Mouse (Mus musculus) lung, adult 18-20 months (tissue): Measurements from ENCODE around the gene Mctp2.

ENCODE experiments used
- DNase-seq, 2 experiments: peaks; one replicate each; pipeline ENCODE4 v3.0.0; 2022; ENCODE audit warnings: mixed read lengths in 2 of 2

Gene Mctp2

DNA sequence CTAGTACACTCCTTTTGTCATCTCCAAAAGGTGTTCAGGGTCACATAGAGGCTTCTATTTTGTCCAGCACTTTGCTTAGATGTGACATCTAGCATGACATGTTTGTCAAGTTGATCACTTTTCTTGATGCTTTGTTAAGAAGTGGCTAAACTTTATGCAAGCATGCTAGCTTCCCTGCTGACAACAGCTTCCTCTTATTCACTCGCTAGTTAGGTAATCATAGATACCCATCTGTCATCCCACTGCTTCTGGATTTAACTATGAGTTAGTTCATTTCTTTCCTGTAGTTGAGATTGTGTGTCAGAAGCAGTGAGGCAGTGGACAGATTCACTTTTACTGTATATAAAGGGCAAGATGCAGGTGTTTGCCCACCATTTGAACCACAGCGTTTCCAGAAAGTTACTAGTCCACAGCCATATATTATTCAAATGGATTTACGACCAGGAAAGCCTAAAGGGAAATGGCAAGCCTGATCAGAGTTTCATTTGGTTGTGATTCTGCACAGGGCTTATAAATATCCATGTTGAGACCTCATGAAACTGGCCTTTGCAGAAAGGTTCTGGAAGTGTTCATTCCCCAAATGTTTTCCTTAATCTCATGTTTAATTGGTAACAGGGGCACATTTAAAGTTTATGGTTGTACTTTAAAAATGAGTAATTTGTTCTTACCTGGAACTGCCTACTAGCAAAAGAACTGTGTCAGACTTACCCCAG is 216.8 kb downstream of the Mctp2 start:
- DNase-seq, result no peak

DNA sequence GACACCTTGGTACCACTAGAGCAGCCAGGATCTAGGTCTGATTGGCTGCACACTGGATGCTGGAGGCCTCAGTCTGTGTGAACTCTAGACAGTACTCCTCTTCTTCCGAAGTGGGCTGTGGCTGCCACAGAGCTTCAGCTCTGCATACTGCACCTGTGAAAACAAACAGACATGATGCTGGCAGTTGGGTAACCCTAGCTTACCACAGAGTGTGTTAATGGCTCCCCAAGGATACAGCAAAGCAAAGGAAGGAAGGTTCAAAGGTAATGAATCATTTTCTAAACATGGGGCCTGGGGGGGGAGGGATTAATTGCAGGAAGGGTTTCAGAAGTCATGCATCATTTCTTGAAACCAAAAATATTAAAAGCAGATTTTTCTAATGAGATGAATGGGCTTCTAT is 225.7 kb downstream of the Mctp2 start:
- no peak for DNase-seq

DNA sequence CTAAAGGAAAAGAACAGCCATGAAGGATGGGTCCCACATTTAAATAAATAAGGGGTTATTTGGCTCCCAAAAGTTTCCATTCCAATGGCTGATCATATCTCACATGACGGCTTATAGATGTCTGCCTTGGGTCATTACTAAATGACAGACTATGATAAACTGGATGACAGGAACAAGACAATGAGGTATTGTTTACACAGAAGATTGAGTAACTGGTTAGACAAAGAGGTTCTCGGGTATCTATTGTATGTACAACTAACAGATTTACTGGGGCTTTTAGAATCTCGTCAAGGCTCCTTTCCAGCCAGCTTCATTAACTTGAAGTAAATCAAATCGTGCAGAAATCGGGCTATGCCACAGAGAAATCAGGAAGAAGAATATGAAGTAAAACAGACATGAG is 227.5 kb downstream of the Mctp2 start:
- no peak for DNase-seq

DNA sequence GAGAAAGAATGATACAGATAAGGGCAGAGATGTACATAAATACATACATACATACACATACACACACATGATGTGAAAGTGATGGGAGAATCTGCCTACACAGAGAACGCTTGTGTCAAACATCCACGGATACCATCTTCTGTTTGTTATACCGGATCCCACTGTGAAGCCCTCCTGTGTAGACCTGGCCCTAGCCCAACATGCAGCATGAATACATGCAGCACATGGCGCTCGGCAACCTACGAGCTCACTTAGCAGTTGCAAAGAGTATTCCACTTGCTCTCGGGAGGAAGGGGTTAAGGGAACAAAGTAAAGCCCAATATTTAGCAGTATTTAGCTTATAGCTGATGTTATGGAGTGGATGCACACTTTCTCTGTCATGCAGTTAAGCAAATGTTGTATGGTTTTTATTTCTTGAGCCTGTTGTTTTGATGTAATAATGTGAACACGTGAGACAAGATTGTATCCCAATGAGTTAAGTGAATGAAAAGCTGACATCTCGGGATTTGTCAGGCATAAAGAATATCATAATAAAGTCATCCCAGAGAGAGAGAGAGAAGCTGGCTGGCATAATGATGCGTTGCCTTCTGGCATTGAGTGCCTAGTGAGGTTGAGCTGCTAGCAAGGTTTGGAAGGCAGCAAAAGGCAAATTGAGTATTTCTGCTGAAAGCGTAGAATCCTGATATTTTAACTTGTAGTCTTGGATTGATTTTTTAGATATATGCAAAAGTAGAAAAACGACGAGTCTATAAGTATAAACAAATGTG is 234.8 kb downstream of the Mctp2 start:
- no peak for DNase-seq

DNA sequence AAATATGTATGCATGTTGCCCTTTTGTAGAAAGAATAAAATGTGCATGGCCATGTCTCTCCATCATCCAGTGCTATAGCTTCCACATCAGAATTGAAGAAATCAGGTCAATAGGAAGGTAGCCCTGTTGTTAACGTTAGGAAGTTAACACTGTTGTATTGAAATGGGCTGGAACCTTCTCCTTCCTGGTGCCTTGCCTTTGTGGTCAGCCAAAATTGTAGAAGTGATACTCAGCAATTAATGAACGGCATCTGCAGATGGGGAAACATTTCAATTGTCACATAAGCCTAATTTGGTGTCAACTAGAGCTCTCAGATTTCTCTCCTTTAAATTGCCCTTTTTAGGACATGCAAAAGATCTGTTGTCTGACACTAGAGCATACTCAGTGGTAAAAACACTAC is 238.0 kb downstream of the Mctp2 start:
- DNase-seq, result no peak

DNA sequence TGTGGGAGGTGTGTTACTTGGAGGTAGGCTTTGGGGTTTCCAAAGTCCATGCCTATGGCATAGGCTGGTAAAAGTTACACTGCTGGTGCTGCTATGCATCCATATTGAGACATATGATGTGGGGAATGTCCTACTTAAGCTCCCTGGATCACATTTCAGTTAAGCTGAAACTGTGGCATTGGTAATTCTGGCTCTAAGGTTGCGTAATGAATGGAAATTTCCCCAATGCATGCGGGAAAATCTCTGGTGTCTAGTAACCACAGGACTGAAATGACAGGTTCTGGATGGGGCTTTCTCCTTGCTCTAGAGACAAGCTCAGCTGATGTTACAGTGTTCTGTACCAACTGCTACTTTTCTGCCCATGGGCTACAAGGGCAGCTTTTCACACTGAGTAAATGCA is 240.1 kb downstream of the Mctp2 start:
- DNase-seq, result no peak

DNA sequence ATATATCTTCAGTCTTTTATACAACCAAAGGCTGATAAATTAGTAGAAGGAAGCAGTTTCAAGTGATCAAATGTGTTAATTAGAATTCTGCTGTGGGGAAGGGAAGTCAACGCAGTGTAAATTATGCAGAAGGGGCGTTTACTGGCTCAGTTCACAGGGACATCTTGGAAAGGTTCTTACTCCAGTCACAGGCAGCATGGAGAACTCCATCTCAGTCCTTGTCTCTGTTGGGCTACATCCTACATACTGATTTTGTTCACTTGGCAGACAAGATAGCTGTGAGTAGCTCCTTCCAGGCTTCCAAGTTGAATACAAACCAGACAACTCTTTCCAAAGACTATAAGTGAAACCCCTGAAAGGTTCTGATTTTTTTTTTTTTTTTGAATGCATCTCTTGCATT is 254.6 kb downstream of the Mctp2 start:
- DNase-seq, result no peak

DNA sequence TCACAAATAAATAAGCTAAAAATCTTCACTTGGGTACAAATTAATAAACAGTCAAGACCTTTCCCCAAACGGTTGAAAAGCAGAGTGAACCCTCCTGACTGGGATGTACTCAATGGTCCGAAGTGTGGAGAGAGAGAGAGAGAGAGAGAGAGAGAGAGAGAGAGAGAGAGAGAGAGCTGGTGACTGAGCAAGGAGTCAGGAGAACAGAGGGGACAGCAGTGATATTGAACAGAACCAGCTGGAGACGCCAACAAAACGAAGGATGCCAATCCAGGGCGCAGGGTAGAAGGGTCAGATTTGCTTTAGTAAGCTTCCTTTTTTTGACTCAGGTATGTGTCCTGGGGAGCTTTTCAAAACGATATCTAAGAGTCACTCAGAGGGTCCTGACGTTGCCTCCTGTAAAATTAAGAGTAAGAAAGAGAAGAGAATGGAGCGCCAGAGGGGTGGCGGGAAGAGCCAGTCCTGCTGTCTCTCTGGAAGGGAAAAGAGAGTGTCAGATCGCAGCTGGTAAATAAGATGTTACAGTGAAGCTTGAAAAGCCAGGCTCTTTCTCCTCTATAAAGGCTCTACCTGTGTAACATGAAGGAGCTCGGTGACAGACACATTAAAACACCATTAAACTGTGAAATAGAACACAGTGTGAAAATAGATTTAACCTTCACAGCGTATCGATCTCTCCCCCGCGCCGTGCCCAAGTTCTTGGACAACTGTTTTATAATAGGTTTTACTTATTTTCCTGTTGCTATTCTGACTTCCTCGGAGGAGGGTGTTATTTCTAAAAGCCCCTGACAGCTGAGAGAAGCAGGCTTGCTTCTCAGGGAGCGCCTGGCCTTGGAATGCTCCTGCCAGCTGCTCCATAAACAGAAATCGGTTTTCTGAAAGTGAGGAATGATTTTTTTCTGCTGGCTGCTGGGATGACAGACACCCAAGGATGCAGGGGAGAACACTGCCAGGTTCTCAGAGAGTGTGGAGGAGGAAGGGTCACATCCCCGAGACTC is 258.5 kb downstream of the Mctp2 start:
- no peak for DNase-seq
